Mouse (Mus musculus) embryonic fibroblast, embryonic 13.5 days (primary cell): ENCODE measurements around the gene Neurl2.

Experiments used
- CTCF ChIP-seq: IDR thresholded peaks from 2 replicates; pipeline ENCODE4 v1.5.1; 2011; ENCODE audit warnings: mild to moderate bottlenecking, control low read depth, low read length, moderate library complexity, borderline replicate concordance; ENCODE audit not compliant: insufficient read depth
- POLR2A ChIP-seq: IDR thresholded peaks from 2 replicates; pipeline ENCODE4 v1.6.1; 2011; ENCODE audit warnings: low read depth, mild to moderate bottlenecking, control low read depth, low read length, moderate library complexity

DNA sequence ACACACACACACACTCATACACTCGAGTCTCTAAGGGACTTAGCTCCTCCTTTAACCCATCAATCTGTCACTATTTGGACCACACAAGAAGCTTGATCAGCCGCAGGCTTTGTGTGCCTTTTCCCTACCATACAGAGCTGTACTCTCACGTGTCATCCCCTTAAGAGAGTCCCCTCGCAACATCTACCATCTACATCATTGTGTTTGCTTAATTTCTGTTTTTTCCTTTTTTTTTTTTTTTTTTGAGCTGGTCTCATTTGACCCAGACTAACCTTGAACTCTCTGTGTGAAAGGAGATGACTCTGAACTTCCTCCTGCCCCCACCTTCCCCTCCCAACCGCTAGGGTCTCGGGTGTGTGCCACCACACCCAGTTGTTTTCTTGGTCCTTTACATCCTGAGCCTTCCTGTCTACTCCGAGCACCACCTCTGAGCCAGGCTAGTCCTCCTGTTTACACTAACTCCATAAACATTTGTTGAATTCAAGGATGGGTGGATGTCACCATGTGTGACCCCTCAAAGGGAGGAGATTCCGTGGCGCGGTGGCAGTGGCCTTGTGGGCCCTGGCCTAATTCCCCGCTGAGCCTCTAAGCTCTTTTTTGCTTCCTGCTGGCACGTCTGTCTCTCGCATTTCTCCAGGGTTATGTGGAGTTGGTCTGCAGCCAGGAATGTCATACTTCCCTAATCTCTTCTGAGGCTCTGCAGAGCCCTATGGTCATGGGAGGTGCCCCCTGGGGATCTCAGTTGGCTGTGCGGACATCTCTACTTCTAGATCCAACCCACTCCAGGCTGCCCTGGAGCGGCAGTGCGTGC lies 33.7 kb upstream of the Neurl2 start:
- no peak for TF ChIP-seq POLR2A
- no peak for TF ChIP-seq CTCF
